Mouse (Mus musculus): ENCODE results near the gene Sod1.

DNA sequence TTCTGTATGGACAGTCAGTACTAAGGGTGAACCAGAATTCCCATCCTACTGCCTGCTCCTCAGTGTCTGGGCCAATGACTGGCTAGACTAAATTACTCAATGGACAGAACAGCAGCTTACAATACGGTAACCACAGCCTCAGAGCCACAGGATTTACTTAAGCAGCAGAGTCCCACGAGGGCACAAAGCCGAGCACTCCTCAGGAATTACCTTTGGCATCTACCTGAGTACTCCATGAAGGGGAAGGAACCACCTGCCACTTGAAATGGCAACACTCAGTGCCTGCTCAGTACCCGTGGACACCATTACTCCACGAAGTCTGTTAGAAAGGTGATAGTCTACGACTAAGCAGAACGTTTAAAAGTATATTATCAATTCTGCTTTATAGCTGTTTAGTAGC, 10.7 kb downstream of the Sod1 start:
- TF ChIP-seq CHD1 (IDR thresholded peaks at IDR 0.05; ENCODE audit: low read depth, low read length) (no peak), EP300 (IDR thresholded peaks at IDR 0.05; ENCODE audit: low read length) (no peak), MEF2A (IDR thresholded peaks at IDR 0.05; ENCODE audit: borderline replicate concordance, low read depth, low read length) (no peak), MAX (IDR thresholded peaks at IDR 0.05; ENCODE audit: low read length) (no peak), CTCF (conservative IDR thresholded peaks at IDR 0.05 in 1 of 2, IDR thresholded peaks at IDR 0.05 in 1 of 2; ENCODE audit: low read depth in 2 of 2, low read length in 2 of 2) (no peak), POLR2AphosphoS2 (IDR thresholded peaks at IDR 0.05; ENCODE audit: low read depth, low read length) (no peak), ZNF384 (IDR thresholded peaks at IDR 0.05; ENCODE audit: low read depth, low read length) (no peak), CHD2 (IDR thresholded peaks at IDR 0.05; ENCODE audit: low read length) (no peak), HCFC1 (IDR thresholded peaks at IDR 0.05; ENCODE audit: low read depth, low read length) (no peak), ZC3H11A (IDR thresholded peaks at IDR 0.05; ENCODE audit: low read depth, low read length) (no peak), POLR2A (IDR thresholded peaks at IDR 0.05; ENCODE audit: low read depth, low read length) (no peak), NRF1 (IDR thresholded peaks at IDR 0.05; ENCODE audit: low read depth, low read length) (no peak)
